In the genomic region with DNA sequence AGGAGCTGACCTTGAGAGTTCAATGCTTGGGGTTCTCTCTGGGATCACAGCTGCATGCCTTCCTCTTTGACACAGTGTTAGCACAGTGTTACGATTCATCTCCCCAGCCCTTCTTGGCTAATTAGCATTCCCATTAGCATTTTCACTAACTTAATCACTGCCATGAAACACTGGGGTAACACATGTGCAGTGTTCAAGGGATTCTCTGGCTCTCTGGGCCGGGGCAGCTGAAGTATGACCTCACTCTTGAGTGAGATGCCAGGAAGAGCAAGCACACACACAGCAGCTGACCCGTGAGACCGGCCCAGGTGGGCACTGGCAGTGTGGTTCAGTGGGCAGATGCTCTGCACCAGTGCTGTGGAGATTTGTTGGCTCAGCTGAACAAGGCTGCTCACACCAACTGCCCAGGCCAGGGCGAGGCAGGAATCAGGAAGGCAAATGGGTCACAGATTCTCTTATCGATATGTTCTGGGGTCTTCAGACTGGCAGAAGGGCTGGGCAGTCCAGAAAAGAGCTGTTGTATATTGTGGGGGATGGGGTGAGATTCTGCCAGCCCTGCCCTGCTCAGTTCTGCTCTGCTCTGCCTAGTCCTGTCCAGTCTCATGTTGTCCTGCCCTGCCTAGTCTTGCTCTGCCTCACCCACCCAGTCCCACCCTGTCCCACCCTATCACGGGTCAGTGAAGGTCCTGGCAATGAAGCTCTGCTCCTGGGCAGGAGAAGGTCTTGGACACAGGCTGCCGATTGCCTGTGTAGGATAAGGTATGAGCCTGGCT, we compare ENCODE assay signal across 15 mouse cellular contexts. TPM values are rescaled to one million over a fixed set of nuclear protein-coding genes. Genes with fewer than 3 reads are reported as not detected.
DNase-seq lines count a peak whose midpoint lies in the region; ATAC-seq lines count a peak whose summit lies in the region.
"Had no signal": no experiment of that assay in that cellular context is flagged by ENCODE, and none has a peak within 500 bp of the region (broad histone marks: within the 10 kb centered on the region; RNA-seq: fewer than 3 reads in every experiment).

No protein-coding gene starts in this region.

- no peak overlapping the region for H3K9ac ChIP-seq in midbrain, embryonic 11.5 days (ENCODE audit: low read length)
- H3K9ac ChIP-seq in forebrain, embryonic 13.5 days: 0 out of 2 replicates have a peak overlapping the region, but pooled peaks have one; percentile 19
- no peak overlapping the region for H3K9ac ChIP-seq in hindbrain, embryonic 15.5 days
- H3K9ac ChIP-seq in neural tube, embryonic 14.5 days (replicated peaks; ENCODE audit: low read depth, low read length): no peak overlapping the region
- H3K9ac ChIP-seq: embryonic facial prominence, embryonic 15.5 days; limb, embryonic 12.5 days; lung, embryonic 14.5 days had no signal

- H3K4me3 ChIP-seq in midbrain, embryonic 11.5 days (ENCODE audit: low read depth, low read length): no peak overlapping the region
- H3K4me3 ChIP-seq in midbrain, embryonic 10.5 days: no peak overlapping the region
- no peak overlapping the region for H3K4me3 ChIP-seq in forebrain, embryonic 13.5 days
- no peak overlapping the region for H3K4me3 ChIP-seq in hindbrain, embryonic 15.5 days
- H3K4me3 ChIP-seq in neural tube, embryonic 14.5 days (ENCODE audit: low read depth, low read length): no peak overlapping the region
- H3K4me3 ChIP-seq: embryonic facial prominence, embryonic 15.5 days; limb, embryonic 12.5 days had no signal

- H3K4me2 ChIP-seq in midbrain, embryonic 11.5 days: no peak overlapping the region
- no peak overlapping the region for H3K4me2 ChIP-seq in forebrain, embryonic 13.5 days
- H3K4me2 ChIP-seq in hindbrain, embryonic 15.5 days: no peak overlapping the region
- no peak overlapping the region for H3K4me2 ChIP-seq in neural tube, embryonic 14.5 days (ENCODE audit: low read depth, low read length)
- H3K4me2 ChIP-seq: embryonic facial prominence, embryonic 15.5 days; limb, embryonic 12.5 days; lung, embryonic 14.5 days had no signal

- WGBS in midbrain, embryonic 11.5 days: 69% methylated on average over 8 of the region's 8 CpGs
- WGBS in midbrain, embryonic 10.5 days: 79% methylated on average over 8 of the region's 8 CpGs
- 46% methylated on average over 8 of the region's 8 CpGs for WGBS in forebrain, embryonic 13.5 days
- 47% methylated on average over 8 of the region's 8 CpGs for WGBS in hindbrain, embryonic 15.5 days
- 47% methylated on average over 8 of the region's 8 CpGs for WGBS in neural tube, embryonic 14.5 days

- H3K9me3 ChIP-seq in midbrain, embryonic 11.5 days (ENCODE audit: control insufficient read depth, low read length): no peaks in the 10 kb centered on the region
- no peaks in the 10 kb centered on the region for H3K9me3 ChIP-seq in midbrain, embryonic 10.5 days (replicated peaks)
- no peaks in the 10 kb centered on the region for H3K9me3 ChIP-seq in forebrain, embryonic 13.5 days (replicated peaks)
- H3K9me3 ChIP-seq in hindbrain, embryonic 15.5 days: no peaks in the 10 kb centered on the region
- no peaks in the 10 kb centered on the region for H3K9me3 ChIP-seq in neural tube, embryonic 14.5 days (ENCODE audit: control insufficient read depth, low read length)
- H3K9me3 ChIP-seq: embryonic facial prominence, embryonic 15.5 days; limb, embryonic 12.5 days had no signal

- H3K4me1 ChIP-seq in midbrain, embryonic 11.5 days (ENCODE audit: control insufficient read depth, insufficient read depth, low read length): peaks cover 4% of the 10 kb centered on the region; the same call in 1 of the 2 replicates
- H3K4me1 ChIP-seq in midbrain, embryonic 10.5 days: peaks cover 4% of the 10 kb centered on the region; the same call in 1 of the 2 replicates
- H3K4me1 ChIP-seq in forebrain, embryonic 13.5 days: peaks cover 15% of the 10 kb centered on the region
- H3K4me1 ChIP-seq in hindbrain, embryonic 15.5 days (replicated peaks): peaks cover 10% of the 10 kb centered on the region
- peaks cover 11% of the 10 kb centered on the region; the same call in 1 of the 2 replicates for H3K4me1 ChIP-seq in neural tube, embryonic 14.5 days (ENCODE audit: control insufficient read depth, insufficient read depth, low read length)
- H3K4me1 ChIP-seq: embryonic facial prominence, embryonic 15.5 days; limb, embryonic 12.5 days had no signal

- no peak for DNase-seq in midbrain, embryonic 11.5 days (ENCODE audit: low spot score, missing footprints)
- DNase-seq in midbrain, embryonic 10.5 days (ENCODE audit: low spot score): no peak
- DNase-seq in cerebellum, adult 9-10 months: no peak
- no peak for DNase-seq in adrenal gland, adult 18-20 months (ENCODE audit: low spot score in 2 of 2)
- no peak for DNase-seq in adrenal gland, adult 2 months

- H3K27ac ChIP-seq in midbrain, embryonic 11.5 days (ENCODE audit: low read depth, low read length): peak overlapping the region; percentile 12; the same call in 1 of the 2 replicates
- H3K27ac ChIP-seq in midbrain, embryonic 10.5 days (replicated peaks): no peak overlapping the region
- H3K27ac ChIP-seq in forebrain, embryonic 13.5 days: peak overlapping the region; percentile 61
- peak overlapping the region; percentile 25; the same call in 1 of the 2 replicates for H3K27ac ChIP-seq in hindbrain, embryonic 15.5 days (replicated peaks)
- H3K27ac ChIP-seq in neural tube, embryonic 14.5 days (ENCODE audit: low read depth, low read length): peak overlapping the region; percentile 34; the same call in 1 of the 2 replicates
- H3K27ac ChIP-seq: embryonic facial prominence, embryonic 15.5 days; limb, embryonic 12.5 days had no signal

- H3K36me3 ChIP-seq in midbrain, embryonic 11.5 days (ENCODE audit: control insufficient read depth, insufficient read depth, low read length): no peaks in the 10 kb centered on the region
- no peaks in the 10 kb centered on the region for H3K36me3 ChIP-seq in midbrain, embryonic 10.5 days
- H3K36me3 ChIP-seq in forebrain, embryonic 13.5 days (ENCODE audit: poor library complexity, severe bottlenecking): no peaks in the 10 kb centered on the region
- H3K36me3 ChIP-seq in hindbrain, embryonic 15.5 days: no peaks in the 10 kb centered on the region
- no peaks in the 10 kb centered on the region for H3K36me3 ChIP-seq in neural tube, embryonic 14.5 days (ENCODE audit: control insufficient read depth, insufficient read depth, low read length)
- H3K36me3 ChIP-seq: embryonic facial prominence, embryonic 15.5 days; limb, embryonic 12.5 days had no signal

- no peaks in the 10 kb centered on the region for H3K27me3 ChIP-seq in midbrain, embryonic 11.5 days (ENCODE audit: control insufficient read depth, insufficient read depth, low read length)
- no peaks in the 10 kb centered on the region for H3K27me3 ChIP-seq in midbrain, embryonic 10.5 days (ENCODE audit: low read depth, poor library complexity, severe bottlenecking)
- H3K27me3 ChIP-seq in forebrain, embryonic 13.5 days: no peaks in the 10 kb centered on the region
- no peaks in the 10 kb centered on the region for H3K27me3 ChIP-seq in hindbrain, embryonic 15.5 days
- H3K27me3 ChIP-seq in neural tube, embryonic 14.5 days (ENCODE audit: control insufficient read depth, insufficient read depth, low read length): no peaks in the 10 kb centered on the region
- H3K27me3 ChIP-seq: embryonic facial prominence, embryonic 15.5 days; limb, embryonic 12.5 days had no signal

- ATAC-seq in midbrain, embryonic 11.5 days (ENCODE audit: low FRiP score): peak; percentile 74
- peak; percentile 94 for ATAC-seq in forebrain, embryonic 13.5 days
- ATAC-seq in hindbrain, embryonic 15.5 days (ENCODE audit: low FRiP score, low read depth): peak; percentile 85
- peak; percentile 82 for ATAC-seq in neural tube, embryonic 14.5 days (ENCODE audit: low read depth)
- ATAC-seq: activated CD4-positive, CD25-positive, alpha-beta regulatory T cell, adult 4 months had no signal

RNA-seq across cellular contexts. Expression of a gene that starts 19.5 kb away (rescaled TPM):
- polyA plus RNA-seq in midbrain, embryonic 11.5 days (2014; fragmentation: Nextera tagmentation; extraction: Ambion mirVana): 0.17 and 0.29 TPM in 2 replicates
- 0.10 TPM in 1 of 2 replicates, not detected in the other for polyA plus RNA-seq in midbrain, embryonic 10.5 days (2016; fragmentation: Nextera tagmentation; extraction: Ambion mirVana)
- polyA plus RNA-seq in forebrain, embryonic 13.5 days (2015; fragmentation: Nextera tagmentation; extraction: Ambion mirVana): not detected in 2 replicates
- 1.00 and 1.2 TPM in 2 replicates for polyA plus RNA-seq in hindbrain, embryonic 15.5 days (2015; fragmentation: Nextera tagmentation; extraction: Ambion mirVana)
- 1.2 and 1.5 TPM in 2 replicates for polyA plus RNA-seq in neural tube, embryonic 14.5 days (2014; fragmentation: Nextera tagmentation; extraction: Ambion mirVana)
- 1 to 10 TPM; 1.3 to 1.7 TPM for total RNA-seq in adrenal gland, adult 18-20 months (2021)
- total RNA-seq in adrenal gland, adult 2 months (2021): 1 to 10 TPM in 1 of 2 experiments, under 1 TPM in 1; 0.49 to 1.4 TPM
- polyA plus RNA-seq in adrenal gland, adult 2 months (2012; rRNA removed): 3.2 and 5.7 TPM in 2 replicates
- polyA plus RNA-seq: activated CD4-positive, CD25-positive, alpha-beta regulatory T cell, adult 4 months had no signal

RNA-seq across cellular contexts. Expression of a gene that starts 39.8 kb away (rescaled TPM):
- 7.8 and 8.8 TPM in 2 replicates for polyA plus RNA-seq in midbrain, embryonic 11.5 days (2014; fragmentation: Nextera tagmentation; extraction: Ambion mirVana)
- 8.9 and 14.6 TPM in 2 replicates for polyA plus RNA-seq in midbrain, embryonic 10.5 days (2016; fragmentation: Nextera tagmentation; extraction: Ambion mirVana)
- 11.3 and 12.3 TPM in 2 replicates for polyA plus RNA-seq in forebrain, embryonic 13.5 days (2015; fragmentation: Nextera tagmentation; extraction: Ambion mirVana)
- 52.1 and 53.8 TPM in 2 replicates for polyA plus RNA-seq in hindbrain, embryonic 15.5 days (2015; fragmentation: Nextera tagmentation; extraction: Ambion mirVana)
- 26.6 and 33.4 TPM in 2 replicates for polyA plus RNA-seq in neural tube, embryonic 14.5 days (2014; fragmentation: Nextera tagmentation; extraction: Ambion mirVana)
- total RNA-seq in adrenal gland, adult 18-20 months (2021): 100 to 1,000 TPM; 100 to 394 TPM
- 100 to 1,000 TPM; 127 to 450 TPM for total RNA-seq in adrenal gland, adult 2 months (2021)
- polyA plus RNA-seq in adrenal gland, adult 2 months (2012; rRNA removed): 260 and 429 TPM in 2 replicates
- polyA plus RNA-seq: activated CD4-positive, CD25-positive, alpha-beta regulatory T cell, adult 4 months had no signal

RNA-seq across cellular contexts. Expression of a gene that starts 49.6 kb away (rescaled TPM):
- polyA plus RNA-seq in midbrain, embryonic 11.5 days (2014; fragmentation: Nextera tagmentation; extraction: Ambion mirVana): 0.03 and 0.08 TPM in 2 replicates
- 0.02 TPM in 1 of 2 replicates, not detected in the other for polyA plus RNA-seq in midbrain, embryonic 10.5 days (2016; fragmentation: Nextera tagmentation; extraction: Ambion mirVana)
- polyA plus RNA-seq in forebrain, embryonic 13.5 days (2015; fragmentation: Nextera tagmentation; extraction: Ambion mirVana): 0.03 TPM in 1 of 2 replicates, not detected in the other
- not detected in 2 replicates for polyA plus RNA-seq in hindbrain, embryonic 15.5 days (2015; fragmentation: Nextera tagmentation; extraction: Ambion mirVana)
- polyA plus RNA-seq in neural tube, embryonic 14.5 days (2014; fragmentation: Nextera tagmentation; extraction: Ambion mirVana): not detected in 2 replicates
- not detected for total RNA-seq in adrenal gland, adult 18-20 months (2021)
- not detected for total RNA-seq in adrenal gland, adult 2 months (2021)
- polyA plus RNA-seq in adrenal gland, adult 2 months (2012; rRNA removed): not detected in 2 replicates
- total RNA-seq: heart, postnatal 36 days had no signal
- polyA plus RNA-seq: activated CD4-positive, CD25-positive, alpha-beta regulatory T cell, adult 4 months; lung, embryonic 14.5 days; thymus, postnatal 0 days had no signal

RNA-seq across cellular contexts. Expression of a gene that starts 57.9 kb away (rescaled TPM):
- polyA plus RNA-seq in midbrain, embryonic 11.5 days (2014; fragmentation: Nextera tagmentation; extraction: Ambion mirVana): 0.14 TPM in 1 of 2 replicates, not detected in the other
- polyA plus RNA-seq in midbrain, embryonic 10.5 days (2016; fragmentation: Nextera tagmentation; extraction: Ambion mirVana): not detected in 2 replicates
- polyA plus RNA-seq in forebrain, embryonic 13.5 days (2015; fragmentation: Nextera tagmentation; extraction: Ambion mirVana): not detected in 2 replicates
- not detected in 2 replicates for polyA plus RNA-seq in hindbrain, embryonic 15.5 days (2015; fragmentation: Nextera tagmentation; extraction: Ambion mirVana)
- not detected in 2 replicates for polyA plus RNA-seq in neural tube, embryonic 14.5 days (2014; fragmentation: Nextera tagmentation; extraction: Ambion mirVana)
- 1 to 10 TPM in 1 of 2 experiments, under 1 TPM in 1; 0.60 to 5.0 TPM for total RNA-seq in adrenal gland, adult 18-20 months (2021)
- total RNA-seq in adrenal gland, adult 2 months (2021): under 1 TPM in 1 of 2 experiments, not detected in 1; 0.69 TPM
- 0.43 and 1.2 TPM in 2 replicates for polyA plus RNA-seq in adrenal gland, adult 2 months (2012; rRNA removed)
- total RNA-seq: gastrocnemius, postnatal 10 days; heart, postnatal 36 days had no signal
- polyA plus RNA-seq: activated CD4-positive, CD25-positive, alpha-beta regulatory T cell, adult 4 months; embryonic facial prominence, embryonic 15.5 days; limb, embryonic 12.5 days; lung, embryonic 14.5 days had no signal
